Mouse (Mus musculus): ENCODE measurements around the gene H2-Eb2. TPM values are rescaled to one million over a fixed set of nuclear protein-coding genes. Genes with fewer than 3 reads are reported as not detected.
"Not testable (repeated sequence)": the region's sequence is repeated elsewhere in the genome, so short reads cannot be mapped to it uniquely, and the experiment has no call there.

H2-Eb2 gene
- total and polyA plus RNA-seq, 2 experiments from 2014 or later = 0.04 TPM; not detected in 1

GRCm38 (mm10) chr17:34304751-34305150 lies 20.7 kb upstream of the H2-Eb2 start:
- H3K9me3 ChIP-seq (ENCODE audit: low read length) = no peaks in the 10 kb centered on the region
- no peak for TF ChIP-seq CTCF (IDR thresholded peaks at IDR 0.05; ENCODE audit: low read depth)
- no peaks in the 10 kb centered on the region for H3K27me3 ChIP-seq (ENCODE audit: insufficient read depth, low read length)
- H3K4me3 ChIP-seq (ENCODE audit: low read depth, low read length) = no peak overlapping the region
- 33% methylated on average over 4 of the region's 4 CpGs for WGBS
- H3K36me3 ChIP-seq (ENCODE audit: insufficient read depth) = no peaks in the 10 kb centered on the region
- H3K4me1 ChIP-seq (ENCODE audit: insufficient read depth) = no peaks in the 10 kb centered on the region
- H3K9ac ChIP-seq = no peak overlapping the region
- H3K27ac ChIP-seq (ENCODE audit: low read depth, low read length) = no peak overlapping the region
- H3K4me2 ChIP-seq (ENCODE audit: low read depth) = no peak overlapping the region
- ATAC-seq = peak; percentile 67
- peak; percentile 79 for DNase-seq

GRCm38 (mm10) chr17:34305380-34306030 lies 20.0 kb upstream of the H2-Eb2 start, which contains the start of gene H2-Eb1:
Gene H2-Eb1, plus strand, starts transcription at chr17:34305867.
- Histone ChIP-seq H3K4me3 (ENCODE audit: low read depth, low read length) (no peak within 1 kb of the TSS), H3K4me2 (ENCODE audit: low read depth) (no peak within 1 kb of the TSS), H3K27me3 (ENCODE audit: insufficient read depth, low read length) (no peaks in the 10 kb centered on the region), H3K9me3 (ENCODE audit: low read length) (no peaks in the 10 kb centered on the region), H3K9ac (no peak within 1 kb of the TSS), H3K4me1 (ENCODE audit: insufficient read depth) (no peaks in the 10 kb centered on the region), H3K36me3 (ENCODE audit: insufficient read depth) (no peaks in the 10 kb centered on the region), H3K27ac (ENCODE audit: low read depth, low read length) (no peak within 1 kb of the TSS)
- TF ChIP-seq CTCF (IDR thresholded peaks at IDR 0.05; ENCODE audit: low read depth) = no peak
- ATAC-seq (peak; percentile 93), DNase-seq (peak; percentile 92)

GRCm38 (mm10) chr17:34306407-34306806 lies 19.1 kb upstream of the H2-Eb2 start:
- Histone ChIP-seq H3K27ac (ENCODE audit: low read depth, low read length) (no peak overlapping the region), H3K9ac (no peak overlapping the region), H3K4me3 (ENCODE audit: low read depth, low read length) (no peak overlapping the region), H3K36me3 (ENCODE audit: insufficient read depth) (no peaks in the 10 kb centered on the region), H3K27me3 (ENCODE audit: insufficient read depth, low read length) (no peaks in the 10 kb centered on the region), H3K4me2 (ENCODE audit: low read depth) (no peak overlapping the region), H3K9me3 (ENCODE audit: low read length) (no peaks in the 10 kb centered on the region), H3K4me1 (ENCODE audit: insufficient read depth) (no peaks in the 10 kb centered on the region)
- DNase-seq (no peak), ATAC-seq (no peak)
- 76% methylated on average over 2 of the region's 2 CpGs for WGBS
- TF ChIP-seq CTCF (IDR thresholded peaks at IDR 0.05; ENCODE audit: low read depth) = no peak

GRCm38 (mm10) chr17:34307216-34307615 lies 18.2 kb upstream of the H2-Eb2 start:
- no peaks in the 10 kb centered on the region for H3K36me3 ChIP-seq (ENCODE audit: insufficient read depth)
- no peaks in the 10 kb centered on the region for H3K9me3 ChIP-seq (ENCODE audit: low read length)
- ATAC-seq = no peak
- H3K4me2 ChIP-seq (ENCODE audit: low read depth) = no peak overlapping the region
- H3K4me1 ChIP-seq (ENCODE audit: insufficient read depth) = no peaks in the 10 kb centered on the region
- no peak overlapping the region for H3K4me3 ChIP-seq (ENCODE audit: low read depth, low read length)
- DNase-seq = no peak
- H3K27ac ChIP-seq (ENCODE audit: low read depth, low read length) = no peak overlapping the region
- H3K9ac ChIP-seq = no peak overlapping the region
- no peak for TF ChIP-seq CTCF (IDR thresholded peaks at IDR 0.05; ENCODE audit: low read depth)
- no peaks in the 10 kb centered on the region for H3K27me3 ChIP-seq (ENCODE audit: insufficient read depth, low read length)

GRCm38 (mm10) chr17:34308161-34308560 lies 17.3 kb upstream of the H2-Eb2 start:
- H3K27ac ChIP-seq (ENCODE audit: low read depth, low read length) = no peak overlapping the region
- H3K27me3 ChIP-seq (ENCODE audit: insufficient read depth, low read length) = no peaks in the 10 kb centered on the region
- no peaks in the 10 kb centered on the region for H3K36me3 ChIP-seq (ENCODE audit: insufficient read depth)
- no peak overlapping the region for H3K9ac ChIP-seq
- no peak overlapping the region for H3K4me3 ChIP-seq (ENCODE audit: low read depth, low read length)
- H3K4me1 ChIP-seq (ENCODE audit: insufficient read depth) = no peaks in the 10 kb centered on the region
- ATAC-seq (no peak), DNase-seq (no peak)
- WGBS = 87% methylated on average over 4 of the region's 4 CpGs
- TF ChIP-seq CTCF (IDR thresholded peaks at IDR 0.05; ENCODE audit: low read depth) = no peak
- H3K4me2 ChIP-seq (ENCODE audit: low read depth) = no peak overlapping the region
- no peaks in the 10 kb centered on the region for H3K9me3 ChIP-seq (ENCODE audit: low read length)

GRCm38 (mm10) chr17:34309225-34309624 lies 16.2 kb upstream of the H2-Eb2 start:
- Histone ChIP-seq H3K27ac (ENCODE audit: low read depth, low read length) (no peak overlapping the region), H3K4me1 (ENCODE audit: insufficient read depth) (no peaks in the 10 kb centered on the region), H3K27me3 (ENCODE audit: insufficient read depth, low read length) (no peaks in the 10 kb centered on the region), H3K9me3 (ENCODE audit: low read length) (no peaks in the 10 kb centered on the region), H3K9ac (peak overlapping the region; percentile 69), H3K4me2 (ENCODE audit: low read depth) (peak overlapping the region; percentile 68), H3K36me3 (ENCODE audit: insufficient read depth) (no peaks in the 10 kb centered on the region), H3K4me3 (ENCODE audit: low read depth, low read length) (peak overlapping the region; percentile 58)
- TF ChIP-seq CTCF (IDR thresholded peaks at IDR 0.05; ENCODE audit: low read depth) = no peak
- DNase-seq (no peak), ATAC-seq (no peak)
- WGBS = 29% methylated on average over 10 of the region's 10 CpGs

- Histone ChIP-seq H3K4me1 (ENCODE audit: insufficient read depth) (no peaks in the 10 kb centered on the region), H3K36me3 (ENCODE audit: insufficient read depth) (no peaks in the 10 kb centered on the region), H3K4me3 (ENCODE audit: low read depth, low read length) (peak overlapping the region; percentile 58), H3K9me3 (ENCODE audit: low read length) (no peaks in the 10 kb centered on the region), H3K4me2 (ENCODE audit: low read depth) (peak overlapping the region; percentile 68), H3K9ac (peak overlapping the region; percentile 69), H3K27ac (ENCODE audit: low read depth, low read length) (peak overlapping the region; percentile 59; the same call in 1 of the 2 replicates), H3K27me3 (ENCODE audit: insufficient read depth, low read length) (no peaks in the 10 kb centered on the region)
- 22% methylated on average over 38 of the region's 38 CpGs for WGBS
- ATAC-seq (peak; percentile 93), DNase-seq (peak; percentile 81)
- no peak for TF ChIP-seq CTCF (IDR thresholded peaks at IDR 0.05; ENCODE audit: low read depth)
Observed at GRCm38 (mm10) chr17:34309683-34310385, 15.6 kb upstream of the H2-Eb2 start.

- ATAC-seq; H3K9ac ChIP-seq; H3K27ac ChIP-seq (ENCODE audit: low read depth, low read length); H3K36me3 ChIP-seq (ENCODE audit: insufficient read depth); H3K27me3 ChIP-seq (ENCODE audit: insufficient read depth, low read length); H3K4me3 ChIP-seq (ENCODE audit: low read depth, low read length); DNase-seq; H3K4me2 ChIP-seq (ENCODE audit: low read depth); H3K4me1 ChIP-seq (ENCODE audit: insufficient read depth); H3K9me3 ChIP-seq (ENCODE audit: low read length): not testable (repeated sequence)
- WGBS = 90% methylated on average over 3 of the region's 3 CpGs
Observed at GRCm38 (mm10) chr17:34310526-34310925, 14.9 kb upstream of the H2-Eb2 start.

Measured in forebrain, postnatal 0 days (tissue).